Mouse (Mus musculus) frontal cortex, postnatal 25 days (tissue): ENCODE results near the gene Clasrp.
A peak's percentile ranks its signal among the peaks of the same experiment; 100 is the strongest.

Experiments
- DNase-seq, 2 experiments: peaks; one replicate each; pipeline ENCODE4 v3.0.0; 2022; ENCODE audit warnings: low spot score in 2 of 2

The Clasrp gene

DNA sequence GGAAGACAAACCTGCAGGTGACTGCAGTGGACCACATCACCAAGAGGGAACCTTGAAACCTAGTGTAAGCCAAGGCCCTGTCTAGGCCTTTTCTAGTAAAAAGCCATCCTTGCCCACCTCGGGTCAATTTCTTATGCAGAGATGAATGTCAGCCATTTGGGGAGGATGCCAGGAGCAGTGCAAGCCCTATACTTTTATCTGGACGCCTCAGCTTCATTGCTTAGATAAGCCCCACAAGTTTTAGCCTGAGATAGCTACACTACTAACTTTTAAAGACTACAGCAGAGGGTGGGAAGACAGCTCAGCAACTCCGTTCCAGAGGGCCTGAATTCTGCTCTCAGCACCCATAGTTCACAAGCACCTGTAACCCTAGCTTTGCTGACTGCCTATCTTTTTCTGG is 40.4 kb downstream of the Clasrp start:
- DNase-seq, result no peak

DNA sequence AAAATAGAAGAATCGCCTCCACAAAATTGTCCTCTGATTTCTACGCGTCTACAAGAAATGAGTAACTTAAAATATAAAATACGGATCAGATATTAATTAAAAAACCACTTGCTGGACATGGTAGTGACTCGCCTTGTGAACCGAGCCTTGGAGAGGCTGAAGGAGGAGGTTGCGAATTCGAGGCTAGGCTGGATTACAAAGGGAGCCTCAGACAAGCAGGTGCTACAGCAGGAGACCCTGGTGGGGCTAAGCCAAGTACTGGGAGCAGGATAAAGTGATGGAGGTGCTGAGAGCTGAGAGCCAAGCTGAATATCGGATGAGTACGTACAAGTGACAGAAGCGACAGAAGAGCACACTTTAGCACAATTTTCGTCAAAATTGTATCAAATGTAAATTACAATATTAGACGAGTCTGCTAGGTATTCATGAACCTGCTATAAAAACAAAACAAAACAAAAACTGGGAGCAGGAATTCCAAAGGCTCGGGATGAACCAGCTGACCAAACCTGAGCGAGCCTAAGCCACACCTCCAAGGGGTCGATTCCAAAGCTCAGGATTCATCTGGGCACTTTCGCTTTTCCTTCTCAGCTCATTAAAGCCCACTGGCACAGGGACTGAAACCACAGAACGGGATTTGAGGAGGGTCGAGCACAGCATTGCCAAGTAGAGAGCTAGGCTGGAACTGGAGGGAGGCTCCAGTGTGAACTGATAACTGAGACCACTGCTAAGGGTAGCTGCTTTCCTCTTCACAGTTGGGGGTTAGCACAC is 41.5 kb downstream of the Clasrp start, which contains the start of gene Ppp1r37:
Gene Ppp1r37 (minus strand): TSS at position 434 of the 768 bp plus-strand sequence.
- DNase-seq, result no peak

DNA sequence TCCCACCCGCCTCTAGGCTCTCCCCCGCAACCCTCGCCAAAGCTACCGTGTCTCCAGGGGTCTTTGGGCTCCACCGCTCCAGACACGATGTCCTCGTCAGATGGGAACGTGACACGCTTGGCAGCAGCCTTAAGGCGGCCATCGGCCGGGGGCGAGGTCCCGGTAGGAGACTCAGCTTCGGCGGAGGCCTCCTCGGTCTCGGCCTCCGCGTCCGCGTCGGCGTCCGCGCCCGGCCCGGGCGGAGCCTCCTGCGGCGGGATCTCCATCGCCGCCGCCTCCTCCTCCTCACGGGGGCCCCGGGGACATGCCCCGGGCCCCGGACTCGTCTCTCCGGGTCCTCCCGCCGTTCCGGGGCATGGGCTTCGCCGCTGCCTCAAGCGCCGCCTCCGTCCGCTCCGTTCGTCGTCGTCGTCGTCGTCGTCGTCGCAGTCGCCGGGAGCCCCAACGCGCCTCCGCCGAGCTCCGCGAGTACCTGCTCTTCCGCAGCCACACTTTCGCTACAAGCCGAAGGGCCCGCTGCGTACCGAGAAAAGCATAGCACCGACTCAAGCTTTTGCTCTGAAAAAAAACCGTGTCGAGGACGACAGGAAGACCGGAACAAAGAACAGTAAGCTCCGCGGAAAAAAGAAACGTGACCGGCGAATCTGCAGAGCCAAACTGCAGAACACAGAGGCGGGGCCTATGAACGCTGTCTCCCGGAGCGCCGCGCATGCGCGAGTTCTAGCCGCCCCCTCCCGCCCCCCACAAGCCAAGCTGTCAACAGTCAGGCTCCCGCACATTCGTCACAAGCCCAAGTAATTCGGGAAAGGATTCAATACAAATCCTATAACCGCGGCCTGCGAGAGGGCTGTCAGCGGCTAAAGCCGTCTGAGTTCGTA is 42.3 kb downstream of the Clasrp start:
- DNase-seq, result peak; percentile 81 to 84

DNA sequence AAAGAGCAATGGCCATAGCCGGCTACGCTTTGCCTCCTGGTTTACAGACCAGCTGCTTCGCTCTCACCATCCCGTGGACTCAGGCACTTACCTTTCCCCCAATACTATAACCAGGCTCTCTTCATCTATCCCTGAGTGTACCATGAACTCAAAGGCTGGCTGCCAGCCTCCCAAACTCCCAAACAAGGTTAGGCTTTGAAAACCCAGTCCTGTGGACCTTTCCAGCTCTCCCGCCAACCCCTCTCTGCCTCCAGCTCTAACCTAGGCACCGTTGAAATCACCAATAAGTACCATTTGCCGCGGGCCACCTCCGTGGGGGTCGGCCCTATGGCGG is 42.9 kb downstream of the Clasrp start:
- no peak for DNase-seq

DNA sequence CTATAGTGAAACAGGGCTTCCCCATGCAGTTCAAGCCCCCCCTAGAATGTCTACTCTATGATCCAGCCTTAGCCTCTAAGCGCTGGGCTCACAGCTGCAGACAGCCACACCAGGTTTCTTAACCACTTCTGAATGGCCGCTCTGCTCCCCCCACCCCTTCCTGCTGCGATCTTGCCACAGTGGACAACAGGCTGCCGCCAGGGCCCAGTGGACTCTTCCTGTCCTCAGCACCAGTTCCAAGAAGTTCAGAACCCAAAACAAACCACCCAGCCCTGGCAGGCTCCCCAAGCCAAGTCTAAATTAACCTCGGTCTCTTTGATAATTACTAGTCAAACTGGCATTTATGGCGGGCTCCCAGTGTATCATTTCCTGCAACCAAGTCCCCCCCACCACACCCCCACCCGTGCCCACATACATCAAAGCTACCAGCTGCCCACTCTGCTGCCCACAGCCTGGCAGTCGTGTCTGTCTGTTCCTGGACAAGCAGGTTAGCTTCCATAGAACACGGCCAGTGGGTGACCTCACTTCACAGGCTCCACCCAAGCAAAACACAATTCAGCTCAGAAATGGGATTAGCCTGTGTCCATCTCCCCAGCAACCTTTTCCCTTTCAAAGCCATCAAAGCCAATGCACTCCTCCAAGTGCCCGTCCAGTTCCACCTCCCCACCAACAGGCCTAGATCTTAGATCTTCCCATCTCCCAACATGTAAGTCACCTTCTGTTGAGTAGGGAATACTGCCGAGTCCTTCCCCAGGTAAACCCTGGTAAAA is 43.6 kb downstream of the Clasrp start:
- no peak for DNase-seq

DNA sequence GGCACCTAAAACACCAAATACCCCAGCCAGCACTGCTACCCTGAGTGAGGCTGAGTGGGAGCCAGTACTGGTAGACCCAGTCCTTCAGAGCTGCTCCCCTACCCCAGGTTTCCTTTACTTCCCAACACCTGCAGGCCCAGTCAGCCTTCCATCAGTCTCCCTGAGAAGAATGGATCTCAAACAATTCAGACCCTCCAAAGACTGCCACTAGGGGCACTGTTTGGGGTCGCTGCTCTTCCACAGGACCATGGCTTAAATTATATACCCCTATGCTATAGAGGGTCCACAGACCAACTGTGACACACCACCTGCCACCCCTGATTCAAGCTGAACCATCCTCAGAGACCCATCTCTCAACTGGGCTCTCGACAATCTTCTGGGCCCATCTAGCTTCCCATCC is 45.3 kb downstream of the Clasrp start:
- no peak for DNase-seq

DNA sequence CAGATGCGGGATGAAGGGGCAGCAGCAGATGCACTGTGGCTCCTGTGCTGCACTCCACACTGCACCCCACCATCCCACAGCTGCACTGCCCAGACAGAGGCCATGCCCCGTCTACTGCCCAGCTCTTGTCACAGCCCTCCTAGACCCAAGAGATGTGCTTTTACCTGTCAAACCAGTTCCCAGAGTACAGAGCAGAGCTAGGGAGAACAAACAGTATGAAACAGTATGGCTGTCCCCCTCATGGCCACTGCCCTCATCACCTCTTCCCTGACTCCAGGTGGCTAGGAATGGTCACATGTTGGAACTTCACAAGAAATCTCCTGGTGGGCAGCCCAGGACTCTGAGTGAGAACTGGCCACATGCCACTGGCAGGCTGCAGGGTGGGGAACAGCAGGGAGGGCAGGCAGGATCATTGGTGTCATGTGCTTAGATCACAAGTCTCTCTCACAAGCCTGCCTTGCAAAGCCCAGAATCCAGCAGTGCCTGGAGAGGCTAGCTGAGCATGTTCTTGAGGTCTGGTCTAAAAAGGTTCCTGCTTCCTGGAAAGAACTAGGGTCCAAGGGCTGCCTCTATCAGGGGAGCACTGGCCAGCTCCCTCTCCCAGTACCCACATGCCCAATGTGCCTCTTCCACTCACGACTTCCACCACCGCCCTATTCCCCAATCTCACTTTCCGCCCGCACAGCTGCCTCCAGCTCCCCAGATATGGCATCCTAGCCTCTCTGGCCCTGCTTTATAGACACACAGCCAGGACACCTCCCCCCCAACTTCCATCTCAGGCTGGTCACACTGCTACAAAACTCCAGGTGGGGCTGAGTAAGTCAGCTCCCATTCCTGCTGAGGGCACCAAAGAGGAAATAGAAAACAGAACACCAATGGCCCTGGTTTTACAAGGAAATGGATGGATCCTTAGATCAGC is 46.0 kb downstream of the Clasrp start:
- DNase-seq, result no peak

DNA sequence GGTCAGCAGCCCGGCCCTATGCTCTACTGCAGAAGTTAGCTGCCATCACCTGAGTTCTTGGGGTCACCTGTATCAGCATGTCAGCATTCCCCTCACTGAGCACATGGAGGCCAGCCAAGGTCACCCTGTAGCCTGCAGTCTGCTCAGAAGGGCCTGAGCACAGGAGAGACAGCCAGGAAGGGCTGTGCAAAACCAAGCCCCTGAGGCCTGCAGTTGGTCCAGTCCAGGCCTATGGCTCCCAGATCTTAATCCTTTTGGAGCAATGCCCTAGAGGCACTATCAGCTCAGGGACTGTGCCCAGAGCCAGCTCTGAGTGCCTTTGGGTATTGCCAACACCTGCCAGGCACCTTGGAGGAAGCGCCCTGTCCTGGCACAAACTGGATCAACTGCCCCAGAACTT is 47.2 kb downstream of the Clasrp start:
- DNase-seq, result no peak

DNA sequence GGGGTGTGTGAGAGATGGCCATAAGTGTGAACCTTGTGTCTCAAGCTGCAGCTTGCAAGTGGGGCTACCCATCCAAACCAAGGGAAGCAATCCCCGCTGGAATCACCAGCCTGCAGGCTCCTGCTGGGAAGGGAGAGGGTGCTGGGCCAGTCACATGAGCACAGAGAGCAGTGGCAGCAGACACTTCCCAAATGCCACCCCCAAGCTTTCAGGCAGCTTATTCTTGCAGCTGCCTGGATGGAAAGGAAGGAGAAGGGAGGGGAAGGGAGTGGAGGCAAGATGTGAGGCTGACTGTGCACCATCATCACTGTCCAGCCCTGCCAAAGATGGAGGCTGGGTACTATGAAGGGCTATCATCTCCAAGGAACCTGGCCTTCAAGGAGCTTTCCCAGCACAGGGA is 50.1 kb downstream of the Clasrp start:
- DNase-seq, result no peak

DNA sequence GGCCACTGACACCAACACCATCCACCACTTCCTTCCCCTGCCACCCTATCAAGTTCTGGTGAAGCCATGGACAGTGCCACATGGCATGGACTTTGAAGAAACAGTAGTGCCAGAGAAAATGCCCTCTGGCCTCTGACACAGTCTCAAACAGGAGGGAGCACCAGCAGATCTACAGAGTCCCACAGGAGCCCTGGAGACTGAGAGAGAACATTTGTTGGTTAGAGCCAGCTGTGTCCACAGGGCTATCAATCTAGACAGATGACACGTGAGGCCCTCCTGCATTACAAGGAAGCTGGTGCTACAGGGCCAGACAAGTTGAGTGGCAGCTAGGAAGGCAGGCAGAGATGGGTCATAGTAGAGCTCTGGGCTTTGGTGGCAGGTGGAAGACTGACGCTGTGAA is 51.8 kb downstream of the Clasrp start:
- DNase-seq, result no peak

DNA sequence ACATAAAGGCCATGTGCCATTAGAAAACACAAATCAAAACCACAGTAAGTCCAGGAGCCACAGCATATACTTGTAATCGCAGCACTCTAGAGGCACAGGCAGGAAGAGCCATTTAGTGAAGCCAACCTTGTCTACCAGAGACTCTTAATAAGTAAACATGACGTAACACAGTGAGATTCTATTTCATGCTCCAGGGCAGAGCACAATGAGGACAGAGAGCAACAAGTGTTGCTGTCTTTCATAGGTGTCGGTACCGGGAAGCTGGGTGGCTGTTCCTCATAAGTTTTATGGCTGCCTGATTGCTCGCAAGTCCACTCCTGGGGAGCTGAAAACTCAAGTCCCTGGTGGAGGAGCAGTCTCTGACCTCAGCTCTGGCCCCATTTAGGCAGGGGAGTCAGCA is 52.7 kb downstream of the Clasrp start:
- no peak for DNase-seq

DNA sequence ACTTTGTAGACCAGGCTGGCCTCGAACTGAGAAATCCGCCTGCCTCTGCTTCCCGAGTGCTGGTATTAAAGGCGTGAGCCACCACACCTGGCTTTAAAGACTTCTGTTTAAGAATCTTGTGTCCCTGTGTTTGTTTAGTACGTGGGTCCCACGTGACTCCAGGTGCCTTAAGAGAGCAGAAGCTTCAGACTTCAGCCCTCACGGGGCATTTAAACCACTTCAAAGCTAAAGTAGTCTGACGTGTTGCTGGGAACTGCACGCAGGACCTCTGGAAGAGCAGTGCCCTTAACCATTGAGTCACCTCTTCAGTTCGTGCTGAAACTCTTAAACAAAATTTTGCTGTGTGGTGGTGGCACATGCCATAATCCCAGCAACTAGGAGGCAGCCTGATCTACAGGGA is 54.9 kb downstream of the Clasrp start:
- DNase-seq, result no peak

DNA sequence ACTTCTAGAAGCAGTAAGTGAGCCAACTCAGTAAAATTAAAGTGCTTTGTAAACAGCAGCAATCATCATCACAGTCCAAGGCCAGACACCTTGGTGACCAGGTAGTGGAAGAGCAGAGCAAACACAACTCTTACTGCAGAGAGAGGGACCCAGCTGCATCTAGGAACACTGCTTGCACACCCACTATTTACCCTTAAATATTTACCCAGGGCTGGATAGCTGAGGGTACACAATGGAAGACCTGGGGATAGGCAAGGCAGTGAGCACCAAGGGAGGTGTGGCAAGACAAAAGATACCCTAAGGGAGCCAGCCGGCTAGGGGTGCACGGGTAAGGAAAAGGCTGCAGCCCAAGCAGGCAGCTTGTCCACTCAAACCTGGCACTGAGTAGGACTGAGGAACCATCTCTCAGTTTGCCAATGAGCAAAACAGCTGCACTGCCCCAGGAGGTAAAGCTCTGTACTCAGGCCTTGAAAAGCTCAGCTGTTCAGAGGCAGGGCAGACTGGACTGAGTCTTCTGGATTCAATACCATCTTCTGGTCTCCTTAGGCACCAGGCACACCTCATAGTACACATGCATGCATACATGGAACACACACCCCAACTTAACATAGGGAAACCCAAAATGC is 56.8 kb downstream of the Clasrp start:
- DNase-seq, result no peak

DNA sequence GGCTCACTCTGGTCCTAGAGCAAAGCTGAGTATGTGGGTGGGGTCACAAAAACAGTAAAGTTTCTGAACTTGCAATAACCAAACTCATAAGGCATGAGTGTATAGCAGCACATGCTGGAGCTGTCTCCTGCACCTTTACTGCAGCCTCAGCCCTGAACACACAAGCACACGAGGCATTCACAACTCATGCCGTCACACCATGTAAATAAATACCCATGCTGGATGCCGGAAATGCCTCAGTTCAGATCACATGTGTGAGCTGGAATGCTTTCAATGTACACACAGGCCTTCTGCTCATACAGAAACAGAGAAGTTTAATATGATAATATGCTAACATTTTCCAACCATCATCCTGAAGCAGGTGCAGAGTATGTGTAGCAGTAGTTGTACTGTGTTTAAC is 58.3 kb downstream of the Clasrp start:
- no peak for DNase-seq

DNA sequence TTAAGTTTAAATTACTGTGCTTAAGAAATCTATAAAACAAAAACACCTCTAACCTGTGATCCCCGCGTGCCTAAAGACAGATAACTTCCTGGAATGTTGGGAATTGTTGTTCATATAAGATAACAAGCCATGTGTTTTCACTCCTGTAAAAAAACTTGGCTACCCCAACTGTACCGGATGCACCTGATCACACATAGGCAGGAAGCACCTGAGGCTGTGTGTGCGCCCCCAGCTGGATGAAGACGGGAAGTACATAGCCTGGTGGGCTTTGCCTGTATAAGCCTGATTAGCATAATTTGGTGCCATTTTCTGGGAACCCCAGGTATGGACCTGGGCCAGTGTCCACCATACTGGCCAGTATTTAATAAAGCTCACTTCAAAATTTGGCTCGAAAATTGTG is 60.7 kb downstream of the Clasrp start:
- DNase-seq, result no peak

DNA sequence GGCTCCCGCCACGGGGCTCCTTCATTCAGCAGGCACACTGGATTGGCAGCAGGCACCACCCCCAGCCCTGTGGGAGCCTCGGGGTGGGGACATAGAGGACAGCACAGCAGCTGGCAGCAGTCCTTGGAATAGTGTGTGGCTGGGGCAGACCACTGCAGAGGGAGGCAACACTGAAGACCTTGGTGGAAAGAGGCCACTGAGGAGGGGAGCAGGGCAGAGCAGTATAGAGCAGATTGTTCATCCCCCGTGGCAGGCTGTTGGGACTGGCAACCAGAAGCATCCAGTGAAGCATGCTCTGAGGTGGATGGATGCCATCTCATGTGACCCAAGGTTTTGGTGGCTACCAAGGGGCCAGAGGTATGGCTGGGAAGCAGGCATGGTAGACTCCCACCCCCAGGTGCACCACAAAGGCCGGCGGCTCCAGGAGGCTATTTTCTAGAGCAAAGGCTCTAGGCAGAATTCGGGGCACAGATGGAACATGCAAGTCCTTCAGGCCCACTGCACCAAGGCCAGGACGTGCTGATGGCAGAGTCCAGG is 62.1 kb downstream of the Clasrp start:
- DNase-seq, result no peak

DNA sequence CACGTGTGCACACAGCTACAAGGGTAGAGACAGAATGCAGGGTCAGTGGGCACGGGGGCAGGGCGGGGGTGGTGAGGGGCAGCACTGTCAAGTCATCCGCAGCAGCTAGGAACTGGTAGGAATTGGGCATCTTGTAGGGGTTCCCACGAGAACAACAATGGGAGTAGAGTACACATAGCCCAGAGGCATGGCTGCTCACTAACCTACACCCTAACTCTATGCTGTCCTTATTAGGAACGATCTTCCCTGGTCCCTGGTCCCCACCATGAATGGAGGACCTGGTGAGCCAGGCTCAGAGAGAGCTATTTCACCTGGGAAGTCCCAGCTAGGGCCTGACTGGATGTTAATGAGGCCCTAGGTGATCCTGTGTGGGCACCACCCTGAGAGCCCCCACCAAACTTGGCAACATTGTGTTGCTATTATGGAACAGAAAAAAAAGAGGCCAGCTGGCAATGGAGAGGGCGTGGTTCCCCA is 62.6 kb downstream of the Clasrp start:
- no peak for DNase-seq

DNA sequence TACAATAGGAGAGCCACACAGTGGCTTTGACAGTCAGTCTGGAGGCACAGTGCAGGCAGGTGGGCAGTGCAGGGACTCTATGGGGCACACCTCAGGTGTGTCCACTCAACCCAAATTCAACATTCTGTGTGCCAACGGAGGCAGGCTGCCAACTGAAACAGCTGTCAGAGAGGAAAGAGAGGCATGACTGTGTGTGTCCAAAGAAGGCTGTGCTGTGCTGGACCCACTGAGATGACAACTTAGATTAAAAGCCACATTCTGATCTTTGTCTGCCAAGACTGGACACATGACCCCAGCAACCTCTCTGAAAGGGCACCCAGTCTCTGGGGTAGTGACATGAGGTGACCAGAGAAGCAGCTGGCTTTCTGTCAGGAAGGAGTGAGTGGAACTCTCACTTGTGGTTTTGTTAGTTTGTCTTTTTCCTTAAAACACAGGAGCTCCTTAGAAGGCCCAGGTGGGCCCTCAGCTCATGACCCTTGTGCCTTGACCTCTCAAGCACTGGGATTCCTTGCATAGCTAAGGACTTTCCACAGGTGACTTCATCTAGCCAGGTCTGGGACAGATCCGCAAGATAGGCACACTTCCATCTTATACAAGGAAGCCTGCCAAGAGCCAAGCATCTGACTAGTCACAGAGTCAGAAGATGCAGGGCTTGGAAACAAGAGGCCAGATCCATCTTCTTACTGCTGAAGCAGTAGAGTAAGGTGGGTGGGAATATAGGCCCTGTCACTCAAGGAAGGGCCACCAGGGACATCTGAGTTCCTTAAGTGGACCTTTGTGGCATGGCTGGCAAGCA is 63.3 kb downstream of the Clasrp start:
- DNase-seq, result no peak

DNA sequence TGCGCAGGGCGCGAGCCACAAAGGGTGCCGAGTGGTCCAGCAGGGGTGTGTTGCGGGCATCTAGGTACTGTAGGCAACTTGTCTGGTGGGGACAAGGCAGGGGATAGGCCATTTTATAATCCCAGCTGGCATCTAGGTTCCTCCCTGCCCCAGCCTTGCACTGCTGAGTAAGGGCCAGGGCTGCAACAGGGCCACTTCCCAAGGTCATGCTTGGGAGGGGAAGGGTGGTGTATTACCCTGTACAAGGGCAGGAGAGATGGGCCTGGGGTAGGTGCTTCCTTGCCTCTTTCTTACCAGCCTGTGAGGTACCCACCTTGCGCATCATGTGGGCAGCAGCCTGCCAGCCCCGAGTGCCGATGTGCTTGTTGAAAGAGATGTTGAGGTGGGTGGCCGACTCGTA is 69.6 kb downstream of the Clasrp start:
- DNase-seq, result no peak

DNA sequence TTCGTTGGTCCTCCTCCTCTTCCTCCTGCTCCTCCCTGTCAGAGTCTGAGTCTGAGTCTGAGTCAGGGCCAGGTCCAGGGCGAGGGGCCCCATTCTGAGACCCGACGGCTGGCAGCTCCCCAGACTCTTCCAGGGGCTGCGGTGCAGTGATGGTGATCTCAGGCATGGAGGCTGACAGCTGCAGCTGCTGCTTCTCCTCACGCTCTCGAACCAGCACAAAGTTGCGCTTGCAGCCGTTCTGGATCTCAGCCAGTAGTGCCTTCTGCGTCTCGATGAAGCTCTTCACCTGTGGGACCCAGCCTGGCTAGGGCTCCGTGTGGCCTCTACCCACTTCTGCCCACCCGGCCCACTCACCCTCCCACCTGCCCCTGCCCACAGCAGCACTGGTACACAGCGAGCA is 72.0 kb downstream of the Clasrp start:
- no peak for DNase-seq
